Mouse (Mus musculus) frontal cortex, postnatal 14 days (tissue): ENCODE measurements around the gene Them4.

Experiments used
- DNase-seq, 2 experiments: peaks; one replicate each; pipeline ENCODE4 v3.0.0; 2022; ENCODE audit warnings: low spot score in 2 of 2

Gene Them4

DNA sequence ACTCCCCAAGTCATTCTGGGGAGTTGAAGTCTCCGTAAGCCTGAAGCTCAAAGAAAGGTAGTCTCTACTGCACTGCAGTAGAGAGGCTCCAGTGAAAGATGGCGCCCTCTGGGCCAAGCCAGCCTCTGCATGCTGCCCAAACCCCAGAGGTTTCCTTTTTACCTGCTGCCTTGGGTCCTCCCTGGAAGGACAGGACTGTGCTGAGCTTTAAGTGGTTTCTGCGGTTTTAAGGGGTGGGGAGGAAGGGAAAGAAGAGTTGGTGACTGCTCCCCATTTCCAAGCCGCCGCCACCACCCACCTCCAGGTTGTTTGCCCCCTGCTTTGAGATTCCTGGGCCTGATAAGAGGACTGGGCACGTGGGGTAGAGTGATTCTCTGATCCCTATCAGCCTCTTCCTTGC is 58.7 kb downstream of the Them4 start:
- DNase-seq = no peak

DNA sequence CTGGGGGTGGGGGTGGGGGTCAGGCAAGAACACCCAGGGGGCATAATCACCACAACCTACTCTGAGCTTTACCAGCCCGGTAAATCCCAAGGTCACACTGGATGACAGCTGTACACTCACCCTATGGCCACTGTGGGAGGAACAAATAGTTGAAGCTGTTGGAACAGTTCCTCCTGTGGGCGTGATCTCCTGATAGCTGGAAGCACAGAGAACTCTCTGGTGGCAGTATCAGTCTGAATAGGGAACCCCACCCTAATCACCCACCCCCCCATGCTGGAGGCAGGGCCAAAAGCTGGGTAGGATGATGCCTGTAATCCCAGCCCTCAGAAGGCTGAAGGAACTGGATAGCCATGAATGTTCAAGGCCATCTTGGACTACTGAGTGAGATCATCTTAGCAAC is 59.8 kb downstream of the Them4 start:
- DNase-seq = no peak

DNA sequence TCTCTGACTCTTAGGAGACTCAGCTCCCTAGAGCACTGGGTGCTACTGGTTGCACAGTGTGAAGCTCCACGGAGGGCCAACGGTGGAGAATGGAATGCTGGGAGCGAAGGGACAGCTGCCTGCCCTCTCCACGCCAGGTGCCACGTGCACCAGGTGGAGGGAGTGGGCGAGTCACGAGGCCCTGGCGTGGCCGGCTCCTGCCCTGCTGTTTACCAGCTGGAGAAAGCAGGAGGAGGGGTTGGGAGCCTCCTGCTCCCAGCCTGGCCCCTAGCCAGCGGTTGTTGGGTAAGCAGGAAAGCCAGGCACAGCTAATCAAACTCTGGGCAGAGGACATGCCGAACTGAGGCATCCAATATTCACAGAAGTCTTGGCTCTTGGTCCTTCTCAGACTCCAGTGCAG is 61.7 kb downstream of the Them4 start:
- peak in 1 of 2 experiments; percentile 10 for DNase-seq

DNA sequence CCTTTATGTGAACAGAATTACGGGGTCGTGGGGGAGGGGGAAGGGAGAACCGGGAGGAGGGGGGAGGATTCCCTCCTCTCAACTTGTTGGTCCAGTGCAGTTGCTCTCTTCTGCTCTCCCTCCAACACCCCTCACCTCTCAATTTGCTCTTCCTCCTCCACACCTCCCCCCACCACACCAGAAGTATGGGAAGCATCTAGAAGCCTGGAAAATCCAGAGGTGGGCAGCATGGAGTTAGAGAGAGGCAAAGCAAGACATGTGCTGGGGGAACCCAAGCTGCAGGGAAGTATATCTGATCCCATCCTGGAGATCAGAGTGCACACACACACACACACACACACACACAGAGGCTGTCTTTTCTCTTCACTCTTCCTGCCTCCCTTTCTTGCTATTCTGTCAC is 62.1 kb downstream of the Them4 start:
- DNase-seq = no peak

DNA sequence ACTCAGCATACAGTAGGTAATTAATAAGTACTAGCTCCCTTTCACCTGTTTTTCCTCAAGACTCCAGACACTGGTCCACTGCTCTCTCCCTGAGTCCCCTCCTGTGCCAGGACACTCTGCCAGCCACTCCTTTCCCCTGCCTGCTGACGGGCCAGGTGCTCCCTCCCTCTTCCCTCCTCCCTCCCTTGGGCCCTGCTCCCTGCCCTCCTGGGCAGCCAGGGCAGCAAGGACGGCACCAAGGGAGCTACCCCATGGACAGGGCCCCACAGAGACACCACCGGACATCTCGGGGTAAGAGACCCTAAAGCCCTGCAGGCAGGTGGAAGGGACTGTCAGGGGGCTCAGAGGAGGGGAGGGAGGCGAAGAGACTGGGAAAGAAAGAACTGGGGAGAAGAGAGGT is 62.8 kb downstream of the Them4 start, which contains the start of gene Rorc:
Gene Rorc (plus strand): TSS at position 154 of the 400 bp plus-strand sequence.
- DNase-seq = no peak

DNA sequence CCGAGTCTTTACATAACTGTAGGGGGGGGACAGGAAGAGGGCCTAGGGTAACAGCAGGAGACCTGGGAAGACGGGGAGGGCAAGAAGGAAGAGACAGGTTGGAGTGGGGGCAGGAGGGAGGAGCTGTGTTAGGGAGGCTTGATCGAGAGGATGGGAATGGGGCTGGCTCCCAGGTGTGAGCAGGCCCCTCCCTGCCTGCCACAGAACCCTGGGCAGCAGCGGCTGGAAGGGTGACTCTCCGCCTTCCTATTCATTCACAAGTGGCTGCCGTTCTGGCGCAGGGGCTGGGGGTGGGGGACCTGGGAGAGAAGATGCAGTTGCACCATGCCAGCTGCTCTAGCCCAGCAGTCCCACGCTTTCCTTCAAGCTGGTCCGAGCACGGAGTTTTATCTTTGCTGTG is 63.2 kb downstream of the Them4 start:
- DNase-seq = no peak

DNA sequence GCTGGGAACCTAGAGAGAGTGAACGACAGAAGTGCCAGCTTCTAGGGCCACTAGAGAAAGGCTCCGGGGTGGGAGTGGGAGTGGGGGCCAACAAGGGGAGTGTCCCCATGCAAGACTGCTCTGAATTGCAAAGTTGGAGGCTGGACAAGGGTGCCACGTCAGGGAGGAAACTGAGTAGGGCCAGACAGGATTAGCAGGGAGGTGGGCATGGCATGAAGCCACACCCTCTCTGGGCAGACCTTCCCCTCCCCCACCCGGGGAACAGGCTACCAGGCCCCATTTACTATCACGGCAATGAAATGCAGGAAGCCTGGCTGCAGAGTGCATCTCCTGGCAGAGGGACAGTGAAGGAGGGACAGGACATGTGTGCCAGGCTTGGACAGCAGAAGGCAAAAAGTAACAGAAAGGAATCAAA is 63.7 kb downstream of the Them4 start:
- DNase-seq = no peak

DNA sequence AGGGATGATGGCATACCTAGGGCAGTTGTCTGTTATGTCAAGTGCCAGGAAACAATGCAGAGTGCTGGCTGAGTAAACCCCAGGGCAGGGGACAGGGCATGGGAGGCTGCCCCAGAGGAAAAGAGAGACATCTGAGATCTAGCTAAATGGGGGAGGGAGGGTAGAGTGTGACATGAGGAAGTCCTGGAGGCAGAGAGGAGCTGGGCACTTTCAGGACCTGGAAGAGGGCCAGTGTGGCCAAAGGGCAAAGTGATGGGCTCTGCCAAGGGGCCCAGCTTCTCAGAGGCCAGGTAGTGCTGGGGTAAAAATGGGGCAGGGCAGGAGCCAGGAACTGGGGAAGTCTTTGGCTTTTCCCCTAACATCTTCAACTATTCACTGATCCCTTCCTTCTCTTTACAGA is 64.7 kb downstream of the Them4 start:
- no peak for DNase-seq

DNA sequence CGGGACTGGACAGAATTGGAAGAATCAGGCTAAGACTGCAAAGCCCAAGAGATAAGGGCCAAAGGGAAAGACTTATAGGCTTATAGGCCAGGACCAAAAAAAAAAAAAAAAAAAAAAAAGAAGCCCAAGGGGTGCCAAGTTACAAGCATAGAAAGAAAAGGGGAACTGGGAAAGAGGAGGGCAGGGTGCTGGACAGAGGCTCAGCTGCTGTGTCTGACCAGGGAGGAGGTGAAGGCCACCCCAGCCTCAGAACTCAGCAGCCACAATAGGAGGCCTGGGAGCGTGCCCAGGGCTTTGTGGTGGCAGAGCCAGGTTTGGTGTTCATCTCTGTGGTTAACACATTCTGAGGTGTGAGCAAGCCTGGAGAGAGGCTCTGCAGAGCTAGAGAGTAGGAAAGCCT is 65.3 kb downstream of the Them4 start:
- no peak for DNase-seq

DNA sequence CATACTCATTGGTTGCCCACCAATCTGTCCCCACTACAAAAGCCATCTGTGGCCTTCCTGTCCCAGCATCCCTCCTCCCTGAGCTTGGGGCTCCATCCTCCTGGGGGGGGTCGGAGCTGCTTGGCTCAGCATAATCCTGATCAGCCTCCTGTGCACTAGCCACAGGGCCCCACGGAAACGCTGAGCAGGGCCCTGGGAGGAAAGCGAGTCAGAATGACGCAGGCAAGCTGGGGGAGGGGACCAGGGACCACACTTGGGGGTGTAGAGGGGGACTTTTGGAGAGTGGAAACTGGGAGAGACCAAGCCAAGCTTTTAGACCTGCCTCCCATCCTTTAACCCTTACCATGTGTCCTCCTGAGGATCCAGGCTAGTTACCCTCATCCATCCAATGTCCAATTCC is 66.0 kb downstream of the Them4 start:
- DNase-seq = no peak

DNA sequence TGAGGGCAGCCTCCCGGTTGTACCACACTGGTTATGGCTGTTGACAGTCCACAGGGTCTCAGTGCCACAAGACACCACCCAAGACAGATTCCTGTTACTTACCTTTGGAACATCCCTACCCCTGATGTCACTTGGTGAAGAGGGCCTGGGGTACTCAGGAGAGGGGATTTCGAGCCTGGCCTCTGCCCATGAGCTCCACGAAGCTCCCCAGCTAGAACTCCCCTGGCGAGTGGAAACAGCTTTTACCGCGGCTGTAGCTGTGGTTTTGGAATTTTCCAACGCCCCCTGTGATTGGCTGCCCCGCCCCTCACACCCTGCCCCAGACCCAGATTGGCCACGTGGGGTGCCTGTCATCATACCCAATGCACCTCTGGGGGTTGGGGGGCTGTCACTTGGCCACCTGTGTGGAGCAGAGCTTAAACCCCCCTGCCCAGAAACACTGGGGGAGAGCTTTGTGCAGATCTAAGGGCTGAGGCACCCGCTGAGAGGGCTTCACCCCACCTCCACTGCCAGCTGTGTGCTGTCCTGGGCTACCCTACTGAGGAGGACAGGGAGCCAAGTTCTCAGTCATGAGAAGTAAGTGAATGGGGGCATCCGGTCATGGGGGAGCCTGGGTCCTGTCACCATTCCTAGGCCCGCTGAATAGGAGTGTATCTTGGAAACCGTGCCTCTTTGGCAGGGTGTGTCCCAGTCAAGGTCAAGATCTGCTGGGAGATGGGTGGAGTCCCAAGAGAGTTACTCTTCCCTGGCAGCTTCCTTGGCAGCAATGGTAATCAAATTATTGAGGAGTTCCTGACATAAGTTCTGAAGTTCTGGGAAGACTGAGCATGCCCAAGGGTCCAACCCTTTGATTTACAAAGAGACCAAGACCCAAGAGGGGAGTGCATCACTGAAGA is 67.4 kb downstream of the Them4 start:
- no peak for DNase-seq

DNA sequence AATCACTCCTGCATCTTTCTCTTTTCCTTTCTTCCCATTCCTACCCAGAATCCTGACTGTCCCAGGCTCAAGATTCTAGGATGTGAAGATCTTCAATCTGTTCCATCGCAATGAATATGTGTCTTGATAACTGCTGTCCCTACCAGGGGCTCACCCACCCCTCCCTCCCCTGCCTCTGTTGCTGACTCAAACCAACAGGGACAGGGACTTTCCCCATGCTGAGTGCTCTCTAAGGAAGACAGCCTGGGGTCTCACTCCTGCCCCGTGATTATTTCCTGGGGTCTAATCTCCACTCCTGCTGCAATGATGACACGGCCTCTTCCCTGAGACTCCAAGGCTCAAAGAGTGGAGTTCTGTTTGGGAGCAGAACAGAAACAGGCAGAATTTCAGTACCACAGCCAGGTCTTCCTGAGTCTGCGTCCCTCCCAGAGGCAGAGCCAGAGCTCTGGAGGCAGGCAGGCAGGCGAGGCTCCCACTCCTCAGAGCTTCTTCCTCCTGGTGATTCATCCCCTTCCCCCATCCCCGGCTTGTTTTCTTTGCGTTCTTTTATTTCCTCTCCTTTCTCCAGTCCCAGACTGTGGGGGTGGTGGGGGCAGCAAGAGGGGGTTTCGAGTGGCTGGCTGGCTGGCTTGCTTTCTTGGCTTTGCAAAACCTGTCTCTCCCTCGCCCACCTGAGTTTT is 70.1 kb downstream of the Them4 start:
- DNase-seq = no peak
